In genomic region chr19:32388191-32388921, GRCm38 (mm10) we compare ENCODE assay signal across 8 mouse cellular contexts. TPM values are rescaled to one million over a fixed set of nuclear protein-coding genes. Genes with fewer than 3 reads are reported as not detected.
DNase-seq lines count a peak whose midpoint lies in the region; ATAC-seq and TF ChIP-seq lines count a peak whose summit lies in the region.

No protein-coding gene starts in this region.

- no peaks in the 10 kb centered on the region for H3K27me3 ChIP-seq in embryonic facial prominence, embryonic 15.5 days
- H3K27me3 ChIP-seq in heart, embryonic 11.5 days (ENCODE audit: control insufficient read depth, insufficient read depth, low read length) = no peaks in the 10 kb centered on the region
- no peaks in the 10 kb centered on the region for H3K27me3 ChIP-seq in kidney, embryonic 16.5 days (ENCODE audit: insufficient read depth, low read length)
- H3K27me3 ChIP-seq in liver, embryonic 12.5 days (replicated peaks) = peaks cover 40% of the 10 kb centered on the region
- no peaks in the 10 kb centered on the region for H3K27me3 ChIP-seq in stomach, embryonic 14.5 days (ENCODE audit: control insufficient read depth, insufficient read depth, low read length)

- peak overlapping the region; percentile 66 for H3K4me3 ChIP-seq in bone marrow, adult 2 months (replicated peaks; ENCODE audit: control insufficient read depth, low read depth, low read length)
- peak overlapping the region; percentile 84 for H3K4me3 ChIP-seq in embryonic facial prominence, embryonic 15.5 days (replicated peaks)
- H3K4me3 ChIP-seq in heart, embryonic 11.5 days (ENCODE audit: low read depth, low read length) = peak overlapping the region; percentile 88
- H3K4me3 ChIP-seq in kidney, embryonic 16.5 days (ENCODE audit: low read length) = peak overlapping the region; percentile 91
- peak overlapping the region; percentile 74 for H3K4me3 ChIP-seq in liver, embryonic 12.5 days
- peak overlapping the region; percentile 84 for H3K4me3 ChIP-seq in stomach, embryonic 14.5 days (ENCODE audit: low read depth, low read length)

- H3K36me3 ChIP-seq in embryonic facial prominence, embryonic 15.5 days = no peaks in the 10 kb centered on the region
- H3K36me3 ChIP-seq in heart, embryonic 11.5 days (ENCODE audit: control insufficient read depth, insufficient read depth, low read length) = no peaks in the 10 kb centered on the region
- H3K36me3 ChIP-seq in kidney, embryonic 16.5 days (ENCODE audit: insufficient read depth, low read length) = no peaks in the 10 kb centered on the region
- 0 out of 2 replicates have a peak, but pooled peaks cover 2% of the 10 kb centered on the region for H3K36me3 ChIP-seq in liver, embryonic 12.5 days
- no peaks in the 10 kb centered on the region for H3K36me3 ChIP-seq in stomach, embryonic 14.5 days (ENCODE audit: control insufficient read depth, insufficient read depth, low read length)

- H3K4me2 ChIP-seq in embryonic facial prominence, embryonic 15.5 days (replicated peaks) = peak overlapping the region; percentile 81
- peak overlapping the region; percentile 79 for H3K4me2 ChIP-seq in heart, embryonic 11.5 days
- H3K4me2 ChIP-seq in kidney, embryonic 16.5 days (replicated peaks; ENCODE audit: low read depth, low read length) = peak overlapping the region; percentile 96
- H3K4me2 ChIP-seq in liver, embryonic 12.5 days = peak overlapping the region; percentile 97
- peak overlapping the region; percentile 96 for H3K4me2 ChIP-seq in stomach, embryonic 14.5 days (replicated peaks; ENCODE audit: low read depth, low read length)

- H3K9ac ChIP-seq in embryonic facial prominence, embryonic 15.5 days = peak overlapping the region; percentile 76
- H3K9ac ChIP-seq in heart, embryonic 11.5 days (ENCODE audit: low read depth, low read length) = peak overlapping the region; percentile 90
- peak overlapping the region; percentile 92 for H3K9ac ChIP-seq in kidney, embryonic 16.5 days (replicated peaks; ENCODE audit: low read length)
- peak overlapping the region; percentile 77 for H3K9ac ChIP-seq in liver, embryonic 12.5 days
- H3K9ac ChIP-seq in stomach, embryonic 14.5 days (replicated peaks; ENCODE audit: low read depth, low read length) = peak overlapping the region; percentile 79

- H3K4me1 ChIP-seq in bone marrow, adult 2 months (ENCODE audit: control insufficient read depth, insufficient read depth, low read length) = no peaks in the 10 kb centered on the region; the same call in none of the 2 replicates
- peaks cover 28% of the 10 kb centered on the region for H3K4me1 ChIP-seq in embryonic facial prominence, embryonic 15.5 days
- peaks cover 11% of the 10 kb centered on the region; the same call in 1 of the 2 replicates for H3K4me1 ChIP-seq in heart, embryonic 11.5 days (ENCODE audit: control insufficient read depth, insufficient read depth, low read length)
- peaks cover 33% of the 10 kb centered on the region for H3K4me1 ChIP-seq in kidney, embryonic 16.5 days (ENCODE audit: insufficient read depth, low read length)
- peaks cover 36% of the 10 kb centered on the region for H3K4me1 ChIP-seq in liver, embryonic 12.5 days
- H3K4me1 ChIP-seq in stomach, embryonic 14.5 days (ENCODE audit: control insufficient read depth, insufficient read depth, low read length) = peaks cover 9% of the 10 kb centered on the region; the same call in 1 of the 2 replicates

- no peak for TF ChIP-seq POLR2A in bone marrow, adult 2 months (IDR thresholded peaks at IDR 0.05; ENCODE audit: borderline replicate concordance, control insufficient read depth, low read depth, low read length)

- WGBS in bone marrow, adult 2 months = under 1% methylated on average over 71 of the region's 75 CpGs
- WGBS in embryonic facial prominence, embryonic 15.5 days = under 1% methylated on average over 73 of the region's 75 CpGs
- under 1% methylated on average over 75 of the region's 75 CpGs for WGBS in heart, embryonic 11.5 days (ENCODE audit: insufficient replicate concordance)
- WGBS in kidney, embryonic 16.5 days = under 1% methylated on average over 28 of the region's 75 CpGs
- 1% methylated on average over 75 of the region's 75 CpGs for WGBS in liver, embryonic 12.5 days (ENCODE audit: insufficient replicate concordance)
- under 1% methylated on average over 64 of the region's 75 CpGs for WGBS in stomach, embryonic 14.5 days

- TF ChIP-seq CTCF in bone marrow, adult 2 months (IDR thresholded peaks at IDR 0.05; ENCODE audit: control insufficient read depth, insufficient read depth, low read length) = no peak

- peak overlapping the region; percentile 19 for H3K27ac ChIP-seq in bone marrow, adult 2 months (ENCODE audit: control insufficient read depth, insufficient read depth, low read depth, low read length, poor library complexity)
- peak overlapping the region; percentile 95 for H3K27ac ChIP-seq in embryonic facial prominence, embryonic 15.5 days (replicated peaks)
- H3K27ac ChIP-seq in heart, embryonic 11.5 days (ENCODE audit: low read depth, low read length) = peak overlapping the region; percentile 96
- peak overlapping the region; percentile 93 for H3K27ac ChIP-seq in kidney, embryonic 16.5 days (ENCODE audit: low read length)
- H3K27ac ChIP-seq in liver, embryonic 12.5 days = peak overlapping the region; percentile 83
- peak overlapping the region; percentile 96 for H3K27ac ChIP-seq in stomach, embryonic 14.5 days (ENCODE audit: low read length)

- peak; percentile 91 for ATAC-seq in embryonic facial prominence, embryonic 15.5 days (ENCODE audit: insufficient number of reproducible peaks, low FRiP score, low TSS enrichment, low read depth)
- ATAC-seq in heart, embryonic 11.5 days (replicated peaks; ENCODE audit: insufficient number of reproducible peaks, low FRiP score, low TSS enrichment) = peak; percentile 91
- ATAC-seq in kidney, embryonic 16.5 days (ENCODE audit: low FRiP score, low TSS enrichment) = peak; percentile 94
- ATAC-seq in liver, embryonic 12.5 days = peak; percentile 82
- peak; percentile 88 for ATAC-seq in stomach, embryonic 14.5 days (ENCODE audit: insufficient number of reproducible peaks, insufficient read depth, low FRiP score, low read depth)

- DNase-seq in 416B (ENCODE audit: low read depth) = peak; percentile 88
- DNase-seq in naive thymus-derived CD4-positive, alpha-beta T cell, adult 2 months (ENCODE audit: low read depth) = peak; percentile 70

- H3K9me3 ChIP-seq in embryonic facial prominence, embryonic 15.5 days (replicated peaks) = no peaks in the 10 kb centered on the region
- no peaks in the 10 kb centered on the region for H3K9me3 ChIP-seq in heart, embryonic 11.5 days (replicated peaks; ENCODE audit: control insufficient read depth, low read length)
- H3K9me3 ChIP-seq in kidney, embryonic 16.5 days (ENCODE audit: low read length) = no peaks in the 10 kb centered on the region
- H3K9me3 ChIP-seq in liver, embryonic 12.5 days (replicated peaks) = no peaks in the 10 kb centered on the region
- no peaks in the 10 kb centered on the region for H3K9me3 ChIP-seq in stomach, embryonic 14.5 days (ENCODE audit: control insufficient read depth, low read depth, low read length)

RNA-seq across cellular contexts. Expression of gene Sgms1, which starts 1.2 kb away (rescaled TPM):
- polyA plus RNA-seq in bone marrow, adult 2 months (2011; ENCODE audit: insufficient read depth, insufficient read length, low replicate concordance, missing spikeins) = 19.7 and 21.4 TPM in 2 replicates
- 38.8 and 39.4 TPM in 2 replicates for polyA plus RNA-seq in embryonic facial prominence, embryonic 15.5 days (2015; fragmentation: Nextera tagmentation; extraction: Ambion mirVana)
- 36.8 and 40.6 TPM in 2 replicates for polyA plus RNA-seq in heart, embryonic 11.5 days (2014; fragmentation: Nextera tagmentation; extraction: Ambion mirVana)
- polyA plus RNA-seq in kidney, embryonic 16.5 days (2015; fragmentation: Nextera tagmentation; extraction: Ambion mirVana) = 59.5 and 65.5 TPM in 2 replicates
- 31.8 and 33.7 TPM in 2 replicates for polyA plus RNA-seq in liver, embryonic 12.5 days (2016; fragmentation: Nextera tagmentation; extraction: Ambion mirVana)
- 50.9 and 51.2 TPM in 2 replicates for polyA plus RNA-seq in stomach, embryonic 14.5 days (2014; fragmentation: Nextera tagmentation; extraction: Ambion mirVana)

Comparison
In these comparisons a context has a peak if more than half of its experiments do, and no peak if none do; other contexts are left out.
1. Peak in every context shown above with its lines: DNase-seq, ATAC-seq, H3K4me3 ChIP-seq and H3K27ac ChIP-seq.
2. H3K27ac ChIP-seq: peak in every context shown above with its lines; median percentile 96 in heart, embryonic 11.5 days; 96 in stomach, embryonic 14.5 days; 95 in embryonic facial prominence, embryonic 15.5 days; 93 in kidney, embryonic 16.5 days; 83 in liver, embryonic 12.5 days; 19 in bone marrow, adult 2 months.